Mouse (Mus musculus): ENCODE measurements around the gene Bcar1. TPM values are rescaled to one million over a fixed set of nuclear protein-coding genes. Genes with fewer than 3 reads are reported as not detected.

Gene Bcar1
- total and polyA plus RNA-seq, 2 experiments from 2014 or later, result 48.8 to 100 TPM

GRCm38 (mm10) chr8:111770958-111771624, 27.5 kb upstream of the Bcar1 start:
- H3K4me3 ChIP-seq (ENCODE audit: low read length), result no peak overlapping the region
- no peak overlapping the region for H3K9ac ChIP-seq (replicated peaks; ENCODE audit: low read length)
- DNase-seq (ENCODE audit: low spot score), result peak; percentile 55
- ATAC-seq, result no peak; the same call in 1 of the 2 replicates
- no peak overlapping the region for H3K4me2 ChIP-seq (ENCODE audit: low read depth, low read length)
- no peaks in the 10 kb centered on the region for H3K27me3 ChIP-seq (ENCODE audit: insufficient read depth, low read length)
- H3K9me3 ChIP-seq (ENCODE audit: low read length), result no peaks in the 10 kb centered on the region
- TF ChIP-seq CTCF (IDR thresholded peaks at IDR 0.05; ENCODE audit: low read depth), result no peak
- H3K36me3 ChIP-seq (ENCODE audit: insufficient read depth, low read length), result no peaks in the 10 kb centered on the region; the same call in 1 of the 2 replicates
- H3K4me1 ChIP-seq (ENCODE audit: insufficient read depth, low read length), result peaks cover 7% of the 10 kb centered on the region; the same call in 1 of the 2 replicates
- no peak overlapping the region for H3K27ac ChIP-seq
- 62% methylated on average over 5 of the region's 5 CpGs for WGBS

DNA sequence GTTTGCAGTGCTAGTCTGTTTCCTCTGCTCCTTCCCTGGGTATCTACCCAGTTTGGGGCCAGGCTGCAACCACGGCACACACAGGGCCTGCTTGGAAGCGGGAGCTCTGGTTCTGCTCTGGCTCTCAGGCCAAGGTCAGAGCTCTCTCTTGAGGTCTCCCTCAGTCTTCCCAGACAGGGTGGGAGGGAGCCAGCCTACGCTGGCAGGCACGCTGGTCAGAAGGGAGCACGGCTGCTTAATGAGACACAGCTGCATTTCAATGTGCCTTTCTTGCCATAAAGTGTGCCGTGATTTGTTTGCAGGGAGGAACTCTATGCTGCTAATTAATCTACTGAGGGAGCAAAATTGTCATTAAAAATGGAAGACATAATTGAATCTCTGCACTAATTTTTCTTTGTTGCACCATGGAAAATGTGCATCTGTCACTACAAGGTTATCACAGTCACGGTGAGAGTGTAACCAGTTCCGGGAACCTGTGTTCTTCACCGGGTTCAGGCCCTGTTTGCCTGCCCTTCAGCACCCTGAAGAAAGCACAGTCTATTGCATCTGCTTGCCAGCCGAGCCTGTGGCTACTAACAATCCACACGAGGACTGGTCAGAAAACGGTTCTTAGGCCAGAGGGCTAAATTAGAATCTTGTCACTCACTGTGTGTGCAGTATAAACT, 26.3 kb upstream of the Bcar1 start:
- ATAC-seq (peak; percentile 60), DNase-seq (ENCODE audit: low spot score) (peak; percentile 49)
- H3K9me3 ChIP-seq (ENCODE audit: low read length), result no peaks in the 10 kb centered on the region
- TF ChIP-seq CTCF (IDR thresholded peaks at IDR 0.05; ENCODE audit: low read depth), result no peak
- H3K9ac ChIP-seq (replicated peaks; ENCODE audit: low read length), result no peak overlapping the region
- whole genome bisulfite sequencing, result 30% methylated on average over 12 of the region's 12 CpGs
- peak overlapping the region; percentile 62 for H3K27ac ChIP-seq
- peaks cover 7% of the 10 kb centered on the region; the same call in 1 of the 2 replicates for H3K4me1 ChIP-seq (ENCODE audit: insufficient read depth, low read length)
- H3K4me2 ChIP-seq (ENCODE audit: low read depth, low read length), result no peak overlapping the region
- no peaks in the 10 kb centered on the region for H3K27me3 ChIP-seq (ENCODE audit: insufficient read depth, low read length)
- no peak overlapping the region for H3K4me3 ChIP-seq (ENCODE audit: low read length)
- peaks cover 8% of the 10 kb centered on the region; the same call in 1 of the 2 replicates for H3K36me3 ChIP-seq (ENCODE audit: insufficient read depth, low read length)

GRCm38 (mm10) chr8:111769296-111769695, 25.7 kb upstream of the Bcar1 start:
- no peak for DNase-seq (ENCODE audit: low spot score)
- no peak for TF ChIP-seq CTCF (IDR thresholded peaks at IDR 0.05; ENCODE audit: low read depth)
- Histone ChIP-seq H3K4me3 (ENCODE audit: low read length) (no peak overlapping the region), H3K4me1 (ENCODE audit: insufficient read depth, low read length) (peaks cover 7% of the 10 kb centered on the region; the same call in 1 of the 2 replicates), H3K4me2 (ENCODE audit: low read depth, low read length) (no peak overlapping the region), H3K9ac (replicated peaks; ENCODE audit: low read length) (no peak overlapping the region), H3K36me3 (ENCODE audit: insufficient read depth, low read length) (peaks cover 8% of the 10 kb centered on the region; the same call in 1 of the 2 replicates), H3K27ac (peak overlapping the region; percentile 62), H3K9me3 (ENCODE audit: low read length) (no peaks in the 10 kb centered on the region), H3K27me3 (ENCODE audit: insufficient read depth, low read length) (no peaks in the 10 kb centered on the region)
- ATAC-seq, result no peak
- WGBS, result 55% methylated on average over 15 of the region's 15 CpGs

GRCm38 (mm10) chr8:111768651-111769050, 25.0 kb upstream of the Bcar1 start:
- H3K4me2 ChIP-seq (ENCODE audit: low read depth, low read length), result no peak overlapping the region
- H3K9me3 ChIP-seq (ENCODE audit: low read length), result no peaks in the 10 kb centered on the region
- peaks cover 7% of the 10 kb centered on the region; the same call in 1 of the 2 replicates for H3K4me1 ChIP-seq (ENCODE audit: insufficient read depth, low read length)
- no peaks in the 10 kb centered on the region for H3K27me3 ChIP-seq (ENCODE audit: insufficient read depth, low read length)
- H3K4me3 ChIP-seq (ENCODE audit: low read length), result no peak overlapping the region
- no peak overlapping the region for H3K9ac ChIP-seq (replicated peaks; ENCODE audit: low read length)
- DNase-seq (ENCODE audit: low spot score) (no peak), ATAC-seq (no peak)
- no peak overlapping the region for H3K27ac ChIP-seq
- peaks cover 8% of the 10 kb centered on the region; the same call in 1 of the 2 replicates for H3K36me3 ChIP-seq (ENCODE audit: insufficient read depth, low read length)
- TF ChIP-seq CTCF (IDR thresholded peaks at IDR 0.05; ENCODE audit: low read depth), result no peak
- 90% methylated on average over 6 of the region's 6 CpGs for WGBS

GRCm38 (mm10) chr8:111765616-111766015, 22.0 kb upstream of the Bcar1 start:
- no peaks in the 10 kb centered on the region for H3K27me3 ChIP-seq (ENCODE audit: insufficient read depth, low read length)
- ATAC-seq, result no peak
- 85% methylated on average over 4 of the region's 4 CpGs for WGBS
- H3K4me3 ChIP-seq (ENCODE audit: low read length), result no peak overlapping the region
- TF ChIP-seq CTCF (IDR thresholded peaks at IDR 0.05; ENCODE audit: low read depth), result no peak
- H3K9ac ChIP-seq (replicated peaks; ENCODE audit: low read length), result no peak overlapping the region
- no peak overlapping the region for H3K4me2 ChIP-seq (ENCODE audit: low read depth, low read length)
- DNase-seq (ENCODE audit: low spot score), result no peak
- H3K9me3 ChIP-seq (ENCODE audit: low read length), result no peaks in the 10 kb centered on the region
- H3K27ac ChIP-seq, result no peak overlapping the region
- H3K4me1 ChIP-seq (ENCODE audit: insufficient read depth, low read length), result peaks cover 7% of the 10 kb centered on the region; the same call in 1 of the 2 replicates
- H3K36me3 ChIP-seq (ENCODE audit: insufficient read depth, low read length), result peaks cover 8% of the 10 kb centered on the region; the same call in 1 of the 2 replicates

- no peak for ATAC-seq
- 87% methylated on average over 9 of the region's 9 CpGs for WGBS
These were observed 21.5 kb upstream of the Bcar1 start for GRCm38 (mm10) chr8:111765096-111765495.

More at GRCm38 (mm10) chr8:111765096-111765495, 21.5 kb upstream of the Bcar1 start:
- H3K36me3 ChIP-seq (ENCODE audit: insufficient read depth, low read length), result peaks cover 8% of the 10 kb centered on the region; the same call in 1 of the 2 replicates
- H3K27me3 ChIP-seq (ENCODE audit: insufficient read depth, low read length), result no peaks in the 10 kb centered on the region
- H3K9me3 ChIP-seq (ENCODE audit: low read length), result no peaks in the 10 kb centered on the region
- H3K4me3 ChIP-seq (ENCODE audit: low read length), result no peak overlapping the region
- peaks cover 6% of the 10 kb centered on the region; the same call in 1 of the 2 replicates for H3K4me1 ChIP-seq (ENCODE audit: insufficient read depth, low read length)
- no peak overlapping the region for H3K4me2 ChIP-seq (ENCODE audit: low read depth, low read length)
- DNase-seq (ENCODE audit: low spot score), result no peak
- no peak overlapping the region for H3K9ac ChIP-seq (replicated peaks; ENCODE audit: low read length)
- H3K27ac ChIP-seq, result no peak overlapping the region
- no peak for TF ChIP-seq CTCF (IDR thresholded peaks at IDR 0.05; ENCODE audit: low read depth)

Data from hindbrain, postnatal 0 days (tissue).